Mouse (Mus musculus) testis, adult 2 months (tissue): ENCODE measurements around the gene Cryzl2. TPM values are rescaled to one million over a fixed set of nuclear protein-coding genes. Genes with fewer than 3 reads are reported as not detected.
A peak's percentile ranks its signal among the peaks of the same experiment; 100 is the strongest.

Experiments
- H3K27ac ChIP-seq: fragments of 200-500 bp; 2 replicates; pipeline ENCODE4 v1.5.1; 2012; ENCODE audit warnings: low read depth, low read length; ENCODE audit not compliant: control insufficient read depth, insufficient read depth
- H3K27me3 ChIP-seq: fragments of 200-500 bp; 2 replicates; pipeline ENCODE4 v1.6.1; 2012; ENCODE audit warnings: mild to moderate bottlenecking, low read length, moderate library complexity; ENCODE audit not compliant: control insufficient read depth, insufficient read depth
- H3K36me3 ChIP-seq: fragments of 200-500 bp; 2 replicates; pipeline ENCODE4 v1.6.1; 2012; ENCODE audit warnings: mild to moderate bottlenecking, low read length; ENCODE audit not compliant: control insufficient read depth, insufficient read depth
- H3K4me1 ChIP-seq: fragments of 200-500 bp; 2 replicates; pipeline ENCODE4 v1.6.1; 2012; ENCODE audit warnings: low read length; ENCODE audit not compliant: control insufficient read depth, insufficient read depth
- H3K4me3 ChIP-seq: fragments of 200-500 bp; 2 replicates; pipeline ENCODE4 v1.5.1; 2012; ENCODE audit warnings: low read depth, mild to moderate bottlenecking, low read length, moderate library complexity, mixed read lengths; ENCODE audit not compliant: control insufficient read depth
- CTCF ChIP-seq: fragments of 200-500 bp; IDR thresholded peaks from 2 replicates; pipeline ENCODE4 v1.5.1; 2012; ENCODE audit warnings: low read depth, mild to moderate bottlenecking, inconsistent platforms, low read length, moderate library complexity; ENCODE audit not compliant: control insufficient read depth, insufficient read depth, insufficient replicate concordance
- POLR2A ChIP-seq: fragments of 200-500 bp; IDR thresholded peaks from 2 replicates; pipeline ENCODE4 v1.6.1; 2012; ENCODE audit warnings: low read depth, mild to moderate bottlenecking, inconsistent platforms, low read length, moderate library complexity; ENCODE audit not compliant: control insufficient read depth
- polyA plus RNA-seq: library from polyadenylated mRNA; depleted of rRNA; stranded (reverse); fragments of >200 nt; gene quantifications from 2 replicates; pipeline ENCODE4 v1.2.3, GENCODE M21; 2012

Gene Cryzl2
- polyA plus RNA-seq, 1 experiment, result 5.5 TPM

GRCm38 (mm10) chr1:157506522-157506921 is 48.1 kb downstream of the Cryzl2 start, which contains the start of gene Sec16b:
Gene Sec16b, plus strand, starts transcription at chr1:157506728.
- no peak within 1 kb of the TSS; the same call in none of the 2 replicates for H3K4me3 ChIP-seq
- no peaks in the 10 kb centered on the region for H3K36me3 ChIP-seq
- H3K27me3 ChIP-seq, result no peaks in the 10 kb centered on the region
- no peaks in the 10 kb centered on the region for H3K4me1 ChIP-seq
- TF ChIP-seq POLR2A, result no peak
- TF ChIP-seq CTCF, result no peak
- no peak within 1 kb of the TSS for H3K27ac ChIP-seq

- no peaks in the 10 kb centered on the region for H3K4me1 ChIP-seq
- no peaks in the 10 kb centered on the region for H3K27me3 ChIP-seq
- no peak overlapping the region for H3K27ac ChIP-seq
- H3K4me3 ChIP-seq, result no peak overlapping the region; the same call in 1 of the 2 replicates
- H3K36me3 ChIP-seq, result no peaks in the 10 kb centered on the region
- no peak for TF ChIP-seq CTCF
- no peak for TF ChIP-seq POLR2A
Measured at GRCm38 (mm10) chr1:157506995-157507595, 48.7 kb downstream of the Cryzl2 start.

GRCm38 (mm10) chr1:157507814-157508213 is 49.4 kb downstream of the Cryzl2 start:
- H3K36me3 ChIP-seq, result no peaks in the 10 kb centered on the region
- no peaks in the 10 kb centered on the region for H3K27me3 ChIP-seq
- H3K4me1 ChIP-seq, result no peaks in the 10 kb centered on the region
- TF ChIP-seq POLR2A (no peak), CTCF (no peak)
- peak overlapping the region; percentile 37 for H3K4me3 ChIP-seq
- H3K27ac ChIP-seq, result no peak overlapping the region

GRCm38 (mm10) chr1:157512690-157513448 is 54.5 kb downstream of the Cryzl2 start:
- Histone ChIP-seq H3K36me3 (no peaks in the 10 kb centered on the region), H3K27me3 (no peaks in the 10 kb centered on the region), H3K4me3 (no peak overlapping the region), H3K27ac (no peak overlapping the region), H3K4me1 (no peaks in the 10 kb centered on the region)
- TF ChIP-seq POLR2A (no peak), CTCF (no peak)

GRCm38 (mm10) chr1:157513559-157513958 is 55.2 kb downstream of the Cryzl2 start:
- no peaks in the 10 kb centered on the region for H3K36me3 ChIP-seq
- no peak overlapping the region for H3K4me3 ChIP-seq
- TF ChIP-seq POLR2A, result no peak
- TF ChIP-seq CTCF, result no peak
- H3K27me3 ChIP-seq, result no peaks in the 10 kb centered on the region
- H3K4me1 ChIP-seq, result no peaks in the 10 kb centered on the region
- no peak overlapping the region for H3K27ac ChIP-seq

- TF ChIP-seq CTCF, result no peak
- no peak for TF ChIP-seq POLR2A
Measured at GRCm38 (mm10) chr1:157514298-157514697, 55.9 kb downstream of the Cryzl2 start.

More at GRCm38 (mm10) chr1:157514298-157514697, 55.9 kb downstream of the Cryzl2 start:
- H3K4me3 ChIP-seq, result no peak overlapping the region
- H3K27ac ChIP-seq, result no peak overlapping the region
- no peaks in the 10 kb centered on the region for H3K27me3 ChIP-seq
- H3K36me3 ChIP-seq, result no peaks in the 10 kb centered on the region
- no peaks in the 10 kb centered on the region for H3K4me1 ChIP-seq
